Mouse (Mus musculus): ENCODE results near the gene Cep70. TPM values are rescaled to one million over a fixed set of nuclear protein-coding genes. Genes with fewer than 3 reads are reported as not detected.

Cep70 gene
- polyA plus RNA-seq (2015; fragmentation: Nextera tagmentation; extraction: Ambion mirVana), result 45.9 and 52.5 TPM in 2 replicates

- Histone ChIP-seq H3K36me3 (no peaks in the 10 kb centered on the region), H3K4me2 (peak within 1 kb of the TSS; percentile 57), H3K4me1 (peaks cover 19% of the 10 kb centered on the region), H3K4me3 (replicated peaks) (peak within 1 kb of the TSS; percentile 94), H3K9ac (replicated peaks) (peak within 1 kb of the TSS; percentile 77), H3K27me3 (replicated peaks) (no peaks in the 10 kb centered on the region), H3K27ac (replicated peaks) (peak within 1 kb of the TSS; percentile 92), H3K9me3 (replicated peaks) (no peaks in the 10 kb centered on the region)
- WGBS, result under 1% methylated on average over 66 of the region's 66 CpGs
- peak; percentile 97 for ATAC-seq (ENCODE audit: low FRiP score)
Measured at GRCm38 (mm10) chr9:99243190-99243894, at the start of gene Cep70. Cep70 (plus strand) TSS chr9:99243367.

DNA sequence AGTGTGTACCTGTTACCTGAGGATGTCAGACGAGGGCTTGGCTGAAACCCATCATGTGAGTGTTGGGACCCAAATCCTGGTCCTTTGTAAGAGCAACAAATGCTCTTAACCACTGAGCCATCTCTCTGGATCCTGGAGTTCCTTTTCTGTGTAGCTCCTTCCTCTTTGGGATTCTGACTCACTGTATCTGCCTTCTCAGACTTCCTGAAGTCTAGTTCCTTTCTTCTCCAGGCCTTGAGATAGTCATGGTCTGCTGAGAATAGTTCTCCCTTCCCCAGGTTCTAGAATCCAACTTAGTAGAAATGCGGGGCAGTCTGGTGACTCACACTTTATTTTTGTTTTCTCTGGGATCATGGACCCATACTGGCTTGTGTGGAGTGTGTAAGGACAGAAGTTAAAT lies 30.5 kb upstream of the Cep70 start:
- Histone ChIP-seq H3K4me3 (replicated peaks) (no peak overlapping the region), H3K27ac (replicated peaks) (no peak overlapping the region), H3K36me3 (no peaks in the 10 kb centered on the region), H3K4me1 (no peaks in the 10 kb centered on the region), H3K4me2 (no peak overlapping the region), H3K9me3 (replicated peaks) (no peaks in the 10 kb centered on the region), H3K9ac (replicated peaks) (no peak overlapping the region), H3K27me3 (replicated peaks) (no peaks in the 10 kb centered on the region)
- 92% methylated on average over 2 of the region's 2 CpGs for WGBS
- no peak for ATAC-seq (ENCODE audit: low FRiP score)

GRCm38 (mm10) chr9:99216182-99216581 lies 27.0 kb upstream of the Cep70 start:
- Histone ChIP-seq H3K4me1 (no peaks in the 10 kb centered on the region), H3K4me2 (no peak overlapping the region), H3K4me3 (replicated peaks) (no peak overlapping the region), H3K36me3 (no peaks in the 10 kb centered on the region), H3K27ac (replicated peaks) (no peak overlapping the region), H3K27me3 (replicated peaks) (no peaks in the 10 kb centered on the region), H3K9me3 (replicated peaks) (no peaks in the 10 kb centered on the region), H3K9ac (replicated peaks) (no peak overlapping the region)
- WGBS, result 91% methylated on average over 2 of the region's 2 CpGs
- no peak for ATAC-seq (ENCODE audit: low FRiP score)

- no peak for ATAC-seq (ENCODE audit: low FRiP score)
Measured at GRCm38 (mm10) chr9:99217999-99218719, 25.0 kb upstream of the Cep70 start.

DNA sequence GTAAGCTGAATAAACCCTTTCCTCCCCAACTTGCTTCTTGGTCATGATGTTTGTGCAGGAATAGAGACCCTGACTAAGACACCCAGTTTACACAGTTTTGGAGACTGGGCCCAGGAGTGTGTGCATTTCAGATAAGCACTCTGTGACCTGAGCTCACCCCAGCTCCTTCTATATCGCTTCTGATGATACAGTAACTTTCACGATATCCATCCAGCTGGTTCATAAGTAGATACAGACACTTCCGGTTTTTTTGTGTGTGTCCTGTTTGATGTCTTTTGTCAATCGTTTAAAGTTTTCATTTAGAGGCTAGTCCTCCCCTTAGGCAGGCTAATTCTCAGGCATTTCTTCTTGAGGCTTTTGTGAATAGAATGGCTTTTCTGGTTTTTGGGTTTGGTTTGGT lies 21.5 kb upstream of the Cep70 start:
- no peaks in the 10 kb centered on the region for H3K4me1 ChIP-seq
- no peak overlapping the region for H3K27ac ChIP-seq (replicated peaks)
- H3K27me3 ChIP-seq (replicated peaks), result no peaks in the 10 kb centered on the region
- no peaks in the 10 kb centered on the region for H3K9me3 ChIP-seq (replicated peaks)
- H3K4me2 ChIP-seq, result no peak overlapping the region
- WGBS, result 95% methylated on average over 4 of the region's 4 CpGs
- no peak overlapping the region for H3K9ac ChIP-seq (replicated peaks)
- ATAC-seq (ENCODE audit: low FRiP score), result no peak
- no peak overlapping the region for H3K4me3 ChIP-seq (replicated peaks)
- H3K36me3 ChIP-seq, result no peaks in the 10 kb centered on the region

More at GRCm38 (mm10) chr9:99217999-99218719, 25.0 kb upstream of the Cep70 start:
- Histone ChIP-seq H3K4me3 (replicated peaks) (no peak overlapping the region), H3K4me1 (no peaks in the 10 kb centered on the region), H3K9me3 (replicated peaks) (no peaks in the 10 kb centered on the region), H3K27ac (replicated peaks) (no peak overlapping the region), H3K9ac (replicated peaks) (no peak overlapping the region), H3K27me3 (replicated peaks) (no peaks in the 10 kb centered on the region), H3K36me3 (no peaks in the 10 kb centered on the region), H3K4me2 (no peak overlapping the region)
- WGBS, result 27% methylated on average over 6 of the region's 6 CpGs

DNA sequence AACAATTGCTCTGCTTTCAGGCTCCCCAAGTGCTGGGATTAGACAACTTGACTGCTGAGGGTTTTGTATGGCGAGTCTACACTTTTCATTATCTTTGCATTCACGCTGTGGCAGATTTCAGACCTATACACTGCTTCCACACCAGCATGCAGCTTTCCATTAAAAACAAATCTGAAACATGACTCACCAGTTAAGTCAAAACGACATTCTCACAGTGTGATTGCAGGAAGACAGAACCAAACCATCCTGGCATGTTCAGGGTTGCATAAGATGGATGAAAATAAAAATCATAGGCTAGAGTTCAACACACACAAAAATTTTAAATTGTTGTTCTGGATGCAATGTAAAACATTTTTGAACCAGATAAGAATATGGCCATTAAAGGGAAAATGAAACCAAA lies 18.6 kb upstream of the Cep70 start:
- no peaks in the 10 kb centered on the region for H3K27me3 ChIP-seq (replicated peaks)
- no peak overlapping the region for H3K4me3 ChIP-seq (replicated peaks)
- 74% methylated on average over 3 of the region's 3 CpGs for WGBS
- no peak overlapping the region for H3K4me2 ChIP-seq
- no peak for ATAC-seq (ENCODE audit: low FRiP score)
- no peaks in the 10 kb centered on the region for H3K36me3 ChIP-seq
- H3K4me1 ChIP-seq, result no peaks in the 10 kb centered on the region
- no peak overlapping the region for H3K9ac ChIP-seq (replicated peaks)
- no peak overlapping the region for H3K27ac ChIP-seq (replicated peaks)
- H3K9me3 ChIP-seq (replicated peaks), result no peaks in the 10 kb centered on the region

- no peaks in the 10 kb centered on the region for H3K27me3 ChIP-seq (replicated peaks)
Measured at GRCm38 (mm10) chr9:99229450-99229849, 13.7 kb upstream of the Cep70 start.

DNA sequence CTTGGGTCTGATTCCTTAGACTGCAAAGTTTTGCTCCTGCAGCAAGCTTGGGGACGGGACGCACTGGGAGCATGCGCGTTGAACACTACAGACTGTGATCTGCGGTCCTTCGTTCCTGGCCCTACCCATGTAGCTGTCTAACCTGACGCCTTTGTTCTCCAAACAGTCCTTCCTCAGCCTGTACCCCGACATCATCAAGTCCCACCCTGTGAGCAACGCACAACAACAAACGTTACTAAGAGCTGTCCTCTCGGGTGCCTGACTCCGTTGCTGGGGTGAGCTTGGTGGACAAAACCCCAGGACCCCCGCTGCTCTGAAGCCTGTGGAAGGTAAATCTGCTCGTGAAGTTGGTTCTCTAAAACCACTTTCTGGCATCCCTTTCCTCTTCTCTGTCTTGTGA lies 6.0 kb upstream of the Cep70 start, which contains the start of gene Faiml:
Faiml (minus strand) TSS at position 101 of the 400 bp plus-strand sequence.
- H3K4me1 ChIP-seq, result no peaks in the 10 kb centered on the region
- H3K4me2 ChIP-seq, result no peak within 1 kb of the TSS
- no peaks in the 10 kb centered on the region for H3K9me3 ChIP-seq (replicated peaks)
- H3K27ac ChIP-seq (replicated peaks), result no peak within 1 kb of the TSS
- no peaks in the 10 kb centered on the region for H3K36me3 ChIP-seq
- H3K27me3 ChIP-seq (replicated peaks), result no peaks in the 10 kb centered on the region
- H3K9ac ChIP-seq (replicated peaks), result no peak within 1 kb of the TSS
- ATAC-seq (ENCODE audit: low FRiP score), result no peak
- 89% methylated on average over 14 of the region's 14 CpGs for WGBS
- no peak within 1 kb of the TSS for H3K4me3 ChIP-seq (replicated peaks)

More at GRCm38 (mm10) chr9:99229450-99229849, 13.7 kb upstream of the Cep70 start:
- Histone ChIP-seq H3K9ac (replicated peaks) (no peak overlapping the region), H3K27ac (replicated peaks) (no peak overlapping the region), H3K4me2 (no peak overlapping the region), H3K4me3 (replicated peaks) (no peak overlapping the region), H3K4me1 (no peaks in the 10 kb centered on the region), H3K9me3 (replicated peaks) (no peaks in the 10 kb centered on the region), H3K36me3 (no peaks in the 10 kb centered on the region)
- no peak for ATAC-seq (ENCODE audit: low FRiP score)
- 93% methylated on average over 14 of the region's 14 CpGs for WGBS

DNA sequence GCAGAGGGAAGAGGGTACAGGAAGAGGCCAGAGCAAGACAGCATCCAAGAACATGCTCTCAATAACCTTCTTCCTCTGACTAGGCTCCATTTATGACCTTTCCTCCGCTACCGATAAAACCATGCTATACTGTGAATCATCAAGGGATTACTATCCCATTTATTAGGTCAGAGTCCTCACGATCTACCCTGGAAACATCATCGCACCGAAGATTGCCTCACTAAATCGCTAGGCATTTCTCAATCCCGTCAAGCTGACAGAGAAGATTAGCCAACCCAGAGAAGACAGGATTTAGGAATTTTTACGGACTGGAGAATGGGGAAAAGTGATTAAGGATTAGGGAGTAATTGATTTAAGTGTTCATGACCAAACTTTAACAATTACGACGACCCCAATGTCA lies 4.9 kb upstream of the Cep70 start:
- H3K9ac ChIP-seq (replicated peaks), result no peak overlapping the region
- H3K36me3 ChIP-seq, result no peaks in the 10 kb centered on the region
- H3K27ac ChIP-seq (replicated peaks), result no peak overlapping the region
- no peak overlapping the region for H3K4me2 ChIP-seq
- H3K4me1 ChIP-seq, result peaks cover 6% of the 10 kb centered on the region
- WGBS, result 84% methylated on average over 10 of the region's 10 CpGs
- H3K4me3 ChIP-seq (replicated peaks), result no peak overlapping the region
- H3K27me3 ChIP-seq (replicated peaks), result no peaks in the 10 kb centered on the region
- ATAC-seq (ENCODE audit: low FRiP score), result no peak
- H3K9me3 ChIP-seq (replicated peaks), result no peaks in the 10 kb centered on the region

GRCm38 (mm10) chr9:99239256-99239655 lies 3.9 kb upstream of the Cep70 start:
- H3K4me1 ChIP-seq, result peaks cover 9% of the 10 kb centered on the region
- no peaks in the 10 kb centered on the region for H3K27me3 ChIP-seq (replicated peaks)
- WGBS, result 96% methylated on average over 1 of the region's 1 CpGs

GRCm38 (mm10) chr9:99240571-99240970 lies 2.6 kb upstream of the Cep70 start:
- WGBS, result 77% methylated on average over 5 of the region's 5 CpGs
- no peak overlapping the region for H3K27ac ChIP-seq (replicated peaks)
- H3K9me3 ChIP-seq (replicated peaks), result no peaks in the 10 kb centered on the region
- H3K4me1 ChIP-seq, result peaks cover 17% of the 10 kb centered on the region
- no peaks in the 10 kb centered on the region for H3K36me3 ChIP-seq
- no peak for ATAC-seq (ENCODE audit: low FRiP score)
- H3K27me3 ChIP-seq (replicated peaks), result no peaks in the 10 kb centered on the region
- H3K9ac ChIP-seq (replicated peaks), result no peak overlapping the region
- no peak overlapping the region for H3K4me3 ChIP-seq (replicated peaks)
- H3K4me2 ChIP-seq, result no peak overlapping the region

More at GRCm38 (mm10) chr9:99239256-99239655, 3.9 kb upstream of the Cep70 start:
- no peaks in the 10 kb centered on the region for H3K9me3 ChIP-seq (replicated peaks)
- no peak overlapping the region for H3K4me3 ChIP-seq (replicated peaks)
- H3K9ac ChIP-seq (replicated peaks), result no peak overlapping the region
- H3K4me2 ChIP-seq, result no peak overlapping the region
- no peak overlapping the region for H3K27ac ChIP-seq (replicated peaks)
- no peak for ATAC-seq (ENCODE audit: low FRiP score)
- H3K36me3 ChIP-seq, result no peaks in the 10 kb centered on the region

DNA sequence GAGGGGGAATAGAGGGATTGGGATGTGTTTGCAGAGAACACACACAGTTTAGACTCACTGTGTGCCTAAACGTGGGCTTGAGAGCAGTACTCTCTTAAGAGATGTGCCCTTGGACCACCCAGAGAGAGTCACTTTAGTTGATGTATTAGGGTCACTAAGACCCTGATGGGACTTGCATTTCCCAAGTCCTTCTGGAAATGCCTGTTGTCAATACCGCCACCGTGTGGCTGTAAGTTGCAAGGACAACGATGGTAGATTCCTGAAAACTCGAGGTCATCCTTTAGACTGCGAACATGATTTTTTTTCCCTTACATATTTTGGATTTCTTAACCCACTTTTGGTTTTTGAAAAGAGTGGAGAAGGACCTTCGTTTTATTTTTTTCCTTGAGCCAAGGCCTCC lies 1.1 kb upstream of the Cep70 start:
- H3K36me3 ChIP-seq, result no peaks in the 10 kb centered on the region
- H3K4me2 ChIP-seq, result peak overlapping the region; percentile 57
- H3K9ac ChIP-seq (replicated peaks), result no peak overlapping the region
- H3K27ac ChIP-seq (replicated peaks), result no peak overlapping the region
- no peaks in the 10 kb centered on the region for H3K27me3 ChIP-seq (replicated peaks)
- H3K9me3 ChIP-seq (replicated peaks), result no peaks in the 10 kb centered on the region
- H3K4me3 ChIP-seq (replicated peaks), result no peak overlapping the region
- peaks cover 19% of the 10 kb centered on the region for H3K4me1 ChIP-seq
- ATAC-seq (ENCODE audit: low FRiP score), result no peak
- 3% methylated on average over 7 of the region's 7 CpGs for WGBS
